Mouse (Mus musculus): ENCODE results near the gene Sez6l.

DNA sequence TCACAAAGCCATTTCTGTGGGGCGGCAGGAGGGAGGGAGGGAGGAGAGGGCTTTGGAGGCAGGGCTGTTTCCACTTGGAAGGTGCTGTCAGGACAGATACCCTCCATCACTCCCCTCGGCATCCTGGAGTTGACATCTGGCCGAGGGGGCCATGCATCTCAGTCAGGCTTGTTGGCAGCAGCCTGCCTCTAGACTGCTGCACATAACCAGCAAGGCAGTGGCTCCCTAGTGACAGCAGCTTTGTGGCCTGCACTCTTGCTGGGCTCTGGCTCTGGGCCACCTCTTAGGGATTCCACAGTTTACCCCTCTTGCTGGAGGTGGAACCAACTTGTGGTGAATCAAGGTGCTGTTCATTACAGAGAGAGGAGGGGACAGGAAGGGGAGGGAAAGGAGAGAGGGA, 26.6 kb upstream of the Sez6l start:
- TF ChIP-seq HCFC1 (IDR thresholded peaks at IDR 0.05; ENCODE audit: low read depth, low read length), result no peak
- no peak for TF ChIP-seq PAX5 (IDR thresholded peaks at IDR 0.05; ENCODE audit: low read length)
- no peak for TF ChIP-seq POLR2A (IDR thresholded peaks at IDR 0.05; ENCODE audit: low read depth, low read length)
- TF ChIP-seq CHD1 (IDR thresholded peaks at IDR 0.05; ENCODE audit: low read depth, low read length), result no peak
- TF ChIP-seq MXI1 (IDR thresholded peaks at IDR 0.05; ENCODE audit: low read depth, low read length), result no peak
- no peak for TF ChIP-seq CTCF (conservative IDR thresholded peaks at IDR 0.05 in 1 of 2, IDR thresholded peaks at IDR 0.05 in 1 of 2; ENCODE audit: low read depth in 2 of 2, low read length in 2 of 2)
- no peak for TF ChIP-seq ETS1 (conservative IDR thresholded peaks at IDR 0.05; ENCODE audit: low read depth, low read length)
